Comparison of ENCODE assay signal across 9 mouse cellular contexts in the genomic region with DNA sequence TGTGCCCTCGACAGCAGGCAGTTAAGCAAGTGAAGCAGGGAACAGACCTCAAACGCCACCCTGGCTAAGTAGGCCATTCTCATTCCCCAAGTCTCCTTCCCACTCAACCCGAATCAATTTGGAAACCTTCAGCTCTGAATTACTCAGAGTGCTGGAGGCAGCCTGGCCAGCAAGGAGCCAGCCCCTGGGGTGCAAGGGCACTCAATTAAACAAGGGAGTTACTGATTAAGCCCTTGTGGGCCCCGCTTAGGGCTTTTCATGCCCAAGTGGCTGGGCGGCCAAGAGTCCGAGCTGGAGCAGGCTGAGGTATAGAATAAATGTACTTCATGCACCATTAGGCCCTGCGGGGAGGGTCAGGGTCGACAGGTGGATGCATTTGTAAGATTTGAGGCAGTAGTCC. TPM values are rescaled to one million over a fixed set of nuclear protein-coding genes. Genes with fewer than 3 reads are reported as not detected.
A peak's percentile ranks its signal among the peaks of the same experiment; 100 is the strongest.
DNase-seq lines count a peak whose midpoint lies in the region; ATAC-seq and TF ChIP-seq lines count a peak whose summit lies in the region.
"Had no signal": no experiment of that assay in that cellular context is flagged by ENCODE, and none has a peak within 500 bp of the region (broad histone marks: within the 10 kb centered on the region; RNA-seq: fewer than 3 reads in every experiment).

No protein-coding gene starts in this region.

- no peak overlapping the region for H3K27ac ChIP-seq in intestine, embryonic 15.5 days
- H3K27ac ChIP-seq in intestine, postnatal 0 days (ENCODE audit: low read depth, low read length) = no peak overlapping the region
- H3K27ac ChIP-seq in forebrain, embryonic 16.5 days (ENCODE audit: low read length) = no peak overlapping the region
- H3K27ac ChIP-seq: liver, embryonic 14.5 days had no signal

- H3K27me3 ChIP-seq in intestine, embryonic 15.5 days (replicated peaks) = no peaks in the 10 kb centered on the region
- no peaks in the 10 kb centered on the region for H3K27me3 ChIP-seq in intestine, postnatal 0 days (replicated peaks; ENCODE audit: control insufficient read depth, insufficient read depth, low read length)
- H3K27me3 ChIP-seq in forebrain, embryonic 16.5 days (replicated peaks; ENCODE audit: control insufficient read depth, insufficient read depth, low read length) = no peaks in the 10 kb centered on the region

- DNase-seq in adipocyte (ENCODE audit: low spot score) = peak; percentile 40
- DNase-seq in kidney, postnatal 4 days = peak; percentile 78 to 89
- no peak for DNase-seq in adrenal gland, adult 18-20 months (ENCODE audit: low spot score in 2 of 2)
- no peak for DNase-seq in spleen, postnatal 14 days (ENCODE audit: low spot score in 2 of 2)
- no peak for DNase-seq in MN1 (ENCODE audit: low spot score)

- H3K4me1 ChIP-seq in intestine, embryonic 15.5 days (replicated peaks) = no peaks in the 10 kb centered on the region; the same call in 1 of the 2 replicates
- peaks cover 2% of the 10 kb centered on the region; the same call in 1 of the 2 replicates for H3K4me1 ChIP-seq in intestine, postnatal 0 days (replicated peaks; ENCODE audit: control insufficient read depth, insufficient read depth, low read length)
- no peaks in the 10 kb centered on the region for H3K4me1 ChIP-seq in forebrain, embryonic 16.5 days (replicated peaks; ENCODE audit: control insufficient read depth, insufficient read depth, low read length)

- WGBS in intestine, embryonic 15.5 days = 50% methylated on average over 8 of the region's 8 CpGs
- 41% methylated on average over 8 of the region's 8 CpGs for WGBS in intestine, postnatal 0 days
- 15% methylated on average over 8 of the region's 8 CpGs for WGBS in forebrain, embryonic 16.5 days

- no peaks in the 10 kb centered on the region for H3K9me3 ChIP-seq in intestine, embryonic 15.5 days
- no peaks in the 10 kb centered on the region for H3K9me3 ChIP-seq in intestine, postnatal 0 days (ENCODE audit: control insufficient read depth)
- no peaks in the 10 kb centered on the region for H3K9me3 ChIP-seq in forebrain, embryonic 16.5 days (ENCODE audit: control insufficient read depth, low read length)

- H3K4me3 ChIP-seq in intestine, embryonic 15.5 days (replicated peaks) = no peak overlapping the region
- H3K4me3 ChIP-seq in intestine, postnatal 0 days (ENCODE audit: low read depth, low read length) = no peak overlapping the region
- H3K4me3 ChIP-seq in forebrain, embryonic 16.5 days (replicated peaks; ENCODE audit: low read length) = no peak overlapping the region

- no peak overlapping the region for H3K9ac ChIP-seq in intestine, embryonic 15.5 days
- H3K9ac ChIP-seq in intestine, postnatal 0 days (ENCODE audit: low read depth, low read length) = no peak overlapping the region
- no peak overlapping the region for H3K9ac ChIP-seq in forebrain, embryonic 16.5 days (replicated peaks; ENCODE audit: low read depth, low read length)
- H3K9ac ChIP-seq: liver, embryonic 14.5 days had no signal

- H3K36me3 ChIP-seq in intestine, embryonic 15.5 days = no peaks in the 10 kb centered on the region
- H3K36me3 ChIP-seq in intestine, postnatal 0 days (ENCODE audit: control insufficient read depth, insufficient read depth) = peaks cover 4% of the 10 kb centered on the region; the same call in 1 of the 2 replicates
- no peaks in the 10 kb centered on the region for H3K36me3 ChIP-seq in forebrain, embryonic 16.5 days (ENCODE audit: control insufficient read depth, insufficient read depth)

- peak; percentile 63 for ATAC-seq in intestine, embryonic 15.5 days
- ATAC-seq in intestine, postnatal 0 days = no peak
- peak; percentile 57 for ATAC-seq in forebrain, embryonic 16.5 days

- H3K4me2 ChIP-seq in intestine, embryonic 15.5 days (replicated peaks) = no peak overlapping the region
- H3K4me2 ChIP-seq in intestine, postnatal 0 days (replicated peaks; ENCODE audit: low read depth) = no peak overlapping the region
- H3K4me2 ChIP-seq in forebrain, embryonic 16.5 days (ENCODE audit: low read length) = no peak overlapping the region

- no peak for TF ChIP-seq CTCF in intestine, postnatal 0 days (IDR thresholded peaks at IDR 0.05; ENCODE audit: low read depth)

RNA-seq across cellular contexts. Expression of a gene that starts 44.5 kb away (rescaled TPM):
- 3.2 and 4.5 TPM in 2 replicates for polyA plus RNA-seq in intestine, embryonic 15.5 days (2015; fragmentation: Nextera tagmentation; extraction: Ambion mirVana)
- polyA plus RNA-seq in intestine, postnatal 0 days (2015; fragmentation: Nextera tagmentation; extraction: Ambion mirVana) = 3.0 and 3.4 TPM in 2 replicates
- 0.26 and 0.28 TPM in 2 replicates for polyA plus RNA-seq in forebrain, embryonic 16.5 days (2015; fragmentation: Nextera tagmentation; extraction: Ambion mirVana)
- total RNA-seq in adrenal gland, adult 18-20 months (2021) = 1 to 10 TPM in 1 of 2 experiments, under 1 TPM in 1; 0.76 to 1.0 TPM

Comparison
In these comparisons a context has a peak if more than half of its experiments do, and no peak if none do; other contexts are left out.
1. DNase-seq: peak in adipocyte (single experiment) and kidney, postnatal 4 days (2 of 2); none in adrenal gland, adult 18-20 months (0 of 2), spleen, postnatal 14 days (0 of 2) and MN1 (single experiment).